Mouse (Mus musculus): ENCODE results near the gene Zbtb45. TPM values are rescaled to one million over a fixed set of nuclear protein-coding genes. Genes with fewer than 3 reads are reported as not detected.

Gene Zbtb45
- total and polyA plus RNA-seq, 3 experiments, result 16.8 to 36.3 TPM; not detected in 1

DNA sequence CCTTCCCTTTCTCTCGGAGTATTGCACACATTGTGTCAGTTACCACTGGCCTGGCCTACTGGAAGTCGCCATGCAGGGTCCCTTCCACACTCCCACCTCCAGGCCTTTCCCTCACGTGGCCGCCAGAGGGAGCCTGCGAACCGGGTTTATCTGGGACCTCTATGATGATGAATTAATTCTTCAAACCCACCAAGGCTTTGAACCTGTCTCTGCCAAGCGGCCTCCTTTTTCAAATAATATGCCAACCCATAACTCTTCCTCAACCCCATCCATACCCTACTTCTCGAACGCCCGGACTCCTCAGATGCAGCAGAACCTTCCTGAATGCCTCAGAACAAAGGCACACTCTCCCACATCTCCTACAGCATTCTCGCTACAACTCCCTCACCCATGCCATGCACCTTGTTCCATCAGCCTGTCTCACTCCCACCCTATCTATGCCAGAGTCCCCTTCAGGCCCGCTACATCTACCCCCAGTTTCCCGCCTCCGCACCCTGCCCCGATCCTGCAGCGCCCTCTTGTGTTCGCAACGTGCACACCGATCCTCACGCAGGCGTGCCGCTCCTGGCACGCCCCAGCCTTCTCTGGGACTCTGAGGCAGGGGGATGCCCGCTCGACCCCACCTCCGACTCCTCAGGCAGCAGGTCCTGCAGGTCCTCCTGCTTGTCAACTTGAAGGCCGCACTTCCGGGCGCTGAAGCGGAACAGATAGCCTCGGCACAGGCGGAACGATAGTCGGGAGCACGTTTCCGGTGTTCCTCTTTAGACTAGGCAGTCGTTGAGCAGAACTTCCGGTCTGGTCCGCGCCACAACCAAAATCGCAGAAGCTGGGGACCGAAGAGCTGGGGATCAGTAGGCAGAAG, 460 bp downstream of the Zbtb45 start (continued):
- TF ChIP-seq MXI1 (IDR thresholded peaks at IDR 0.05; ENCODE audit: low read depth, low read length) (peak; percentile 61), POLR2AphosphoS2 (IDR thresholded peaks at IDR 0.05; ENCODE audit: low read length) (no peak), ELF1 (IDR thresholded peaks at IDR 0.05; ENCODE audit: low read depth, low read length) (peak; percentile 88)

DNA sequence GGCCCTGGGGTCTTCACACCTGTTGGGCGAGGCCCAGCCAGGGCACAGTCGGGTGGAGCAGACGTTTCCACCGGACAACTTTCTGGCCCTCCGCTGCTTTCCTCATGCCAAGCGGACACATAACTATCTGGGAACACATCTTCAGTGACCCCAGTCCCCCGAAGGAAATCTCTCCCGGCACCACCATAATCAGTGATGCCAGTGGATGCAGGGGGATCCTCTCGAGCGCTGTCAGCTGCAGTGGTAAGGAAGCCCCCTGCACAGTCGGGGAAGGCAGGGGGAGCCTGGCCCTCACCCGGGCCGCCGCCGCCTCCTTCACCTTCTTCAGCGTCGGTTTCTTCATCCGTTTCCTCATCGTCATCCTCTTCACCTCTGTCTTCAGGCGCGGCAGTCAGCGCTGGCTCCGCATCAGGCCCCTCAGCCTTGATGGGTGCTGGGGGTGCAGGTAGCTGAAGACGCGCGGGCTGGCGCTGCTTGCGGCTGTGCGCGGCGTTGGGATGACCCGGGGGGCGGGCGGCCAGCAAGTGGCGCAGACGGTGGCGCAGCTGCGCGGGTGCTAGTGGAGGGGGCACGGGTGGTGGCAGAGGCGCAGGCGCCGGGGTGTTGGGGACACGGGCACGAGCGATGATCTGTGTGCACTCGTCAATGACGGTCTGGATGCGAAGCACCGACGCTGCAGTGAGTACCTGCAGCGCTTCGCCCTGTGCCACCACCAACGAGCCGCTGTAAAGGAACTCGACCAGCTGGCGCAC, 2.3 kb downstream of the Zbtb45 start:
- TF ChIP-seq TBP (IDR thresholded peaks at IDR 0.05; ENCODE audit: low read depth, low read length), result no peak
- TF ChIP-seq EP300 (IDR thresholded peaks at IDR 0.05; ENCODE audit: low read depth in 1 of 2, low read length in 2 of 2), result no peak
- TF ChIP-seq TAL1 (IDR thresholded peaks at IDR 0.05; ENCODE audit: low read length), result no peak
- TF ChIP-seq CHD1 (IDR thresholded peaks at IDR 0.05; ENCODE audit: low read depth, low read length), result no peak
- TF ChIP-seq POLR2AphosphoS5 (IDR thresholded peaks at IDR 0.05; ENCODE audit: borderline replicate concordance, low read depth, low read length), result no peak
- no peak for TF ChIP-seq USF1 (IDR thresholded peaks at IDR 0.05; ENCODE audit: low read depth, low read length)
- TF ChIP-seq NELFE (IDR thresholded peaks at IDR 0.05; ENCODE audit: low read depth, low read length), result no peak
- Histone ChIP-seq H3K9me3 (replicated peaks; ENCODE audit: insufficient read depth, low read length) (no peaks in the 10 kb centered on the region), H3K27me3 (ENCODE audit: control insufficient read depth in 1 of 2, insufficient read depth in 2 of 2, low read length in 2 of 2) (no peaks in the 10 kb centered on the region), H3K4me3 (ENCODE audit: control insufficient read depth in 1 of 2, insufficient read depth in 1 of 2, low read depth in 2 of 2, low read length in 2 of 2) (no peak overlapping the region), H3K36me3 (ENCODE audit: control insufficient read depth in 1 of 2, insufficient read depth in 2 of 2, low read length in 2 of 2) (no peaks in the 10 kb centered on the region; a peak in 1 of 4 replicates), H3K79me2 (ENCODE audit: control insufficient read depth, insufficient read depth, low read length, poor library complexity) (peaks cover 20% of the 10 kb centered on the region), H3K9ac (ENCODE audit: control insufficient read depth, low read depth, low read length, poor library complexity, severe bottlenecking) (no peak overlapping the region), H3K4me1 (ENCODE audit: control insufficient read depth in 1 of 2, insufficient read depth in 2 of 2, low read length in 2 of 2) (peaks cover 0 to 8% of the 10 kb centered on the region in 2 experiments; a peak in 1 of 4 replicates), H3K27ac (ENCODE audit: control insufficient read depth, low read depth, low read length) (no peak overlapping the region)
- no peak for DNase-seq (ENCODE audit: low read depth, low spot score)

DNA sequence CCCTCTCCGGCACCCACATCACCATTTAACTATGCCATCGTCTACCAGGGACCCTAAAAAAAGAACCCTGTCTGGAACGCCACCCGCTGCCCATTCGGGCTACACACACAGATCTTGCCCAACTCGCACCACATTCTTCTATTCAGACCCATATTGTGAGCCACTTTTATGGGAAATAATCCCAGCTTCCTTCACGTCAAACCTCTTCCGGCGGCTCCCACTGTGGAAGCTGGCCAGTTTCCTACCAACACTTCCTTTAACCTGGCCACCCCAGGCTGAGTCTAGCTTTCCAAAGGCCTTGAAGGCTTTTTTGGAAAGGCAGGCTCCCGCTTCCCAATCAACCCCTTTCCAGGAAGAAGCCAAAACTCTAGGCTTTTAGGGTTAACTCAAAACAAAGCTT, 3.3 kb downstream of the Zbtb45 start:
- Histone ChIP-seq H3K27me3 (ENCODE audit: control insufficient read depth in 1 of 2, insufficient read depth in 2 of 2, low read length in 2 of 2) (no peaks in the 10 kb centered on the region), H3K79me2 (ENCODE audit: control insufficient read depth, insufficient read depth, low read length, poor library complexity) (peaks cover 20% of the 10 kb centered on the region), H3K27ac (ENCODE audit: control insufficient read depth, low read depth, low read length) (no peak overlapping the region), H3K36me3 (ENCODE audit: control insufficient read depth in 1 of 2, insufficient read depth in 2 of 2, low read length in 2 of 2) (no peaks in the 10 kb centered on the region; a peak in 1 of 4 replicates), H3K4me1 (ENCODE audit: control insufficient read depth in 1 of 2, insufficient read depth in 2 of 2, low read length in 2 of 2) (peaks cover 0 to 8% of the 10 kb centered on the region in 2 experiments; a peak in 1 of 4 replicates), H3K9me3 (replicated peaks; ENCODE audit: insufficient read depth, low read length) (no peaks in the 10 kb centered on the region), H3K4me3 (ENCODE audit: control insufficient read depth in 1 of 2, insufficient read depth in 1 of 2, low read depth in 2 of 2, low read length in 2 of 2) (no peak overlapping the region), H3K9ac (ENCODE audit: control insufficient read depth, low read depth, low read length, poor library complexity, severe bottlenecking) (no peak overlapping the region)
- DNase-seq (ENCODE audit: low read depth, low spot score), result no peak
- TF ChIP-seq MXI1 (IDR thresholded peaks at IDR 0.05; ENCODE audit: low read depth, low read length) (no peak), BHLHE40 (IDR thresholded peaks at IDR 0.05; ENCODE audit: borderline replicate concordance, low read depth, low read length) (no peak), CHD1 (IDR thresholded peaks at IDR 0.05; ENCODE audit: low read depth, low read length) (no peak), ETS1 (IDR thresholded peaks at IDR 0.05; ENCODE audit: low read depth, low read length) (no peak), ELF1 (IDR thresholded peaks at IDR 0.05; ENCODE audit: low read depth, low read length) (no peak), GATA1 (IDR thresholded peaks at IDR 0.05; ENCODE audit: low read depth, low read length) (no peak), EP300 (IDR thresholded peaks at IDR 0.05; ENCODE audit: low read depth in 1 of 2, low read length in 2 of 2) (no peak), POLR2A (IDR thresholded peaks at IDR 0.05; ENCODE audit: control insufficient read depth in 1 of 2, insufficient read depth in 1 of 2, low read depth in 1 of 2, low read length in 2 of 2, poor library complexity in 1 of 2) (no peak), ZNF384 (IDR thresholded peaks at IDR 0.05; ENCODE audit: low read depth, low read length) (no peak), NELFE (IDR thresholded peaks at IDR 0.05; ENCODE audit: low read depth, low read length) (no peak), MYB (IDR thresholded peaks at IDR 0.05; ENCODE audit: low read depth, low read length) (no peak), MEF2A (IDR thresholded peaks at IDR 0.05; ENCODE audit: extremely low read depth, insufficient replicate concordance, low read depth, low read length, poor library complexity, severe bottlenecking) (no peak), TCF12 (IDR thresholded peaks at IDR 0.05; ENCODE audit: low read depth, low read length) (no peak), RCOR1 (IDR thresholded peaks at IDR 0.05; ENCODE audit: low read depth, low read length) (no peak), KAT2A (conservative IDR thresholded peaks at IDR 0.05; ENCODE audit: low read depth, low read length) (no peak), SMC3 (IDR thresholded peaks at IDR 0.05; ENCODE audit: low read depth, low read length) (no peak), MAZ (IDR thresholded peaks at IDR 0.05; ENCODE audit: low read depth, low read length) (no peak)
